Mouse (Mus musculus) megakaryocyte, embryonic 14.5 days (primary cell): Measurements from ENCODE around the gene Ift140.

ENCODE experiments used
- FLI1 ChIP-seq: IDR thresholded peaks from 2 replicates; pipeline ENCODE4 v1.6.1; 2012; ENCODE audit warnings: low read length, inconsistent platforms, mixed read lengths
- GATA1 ChIP-seq: IDR thresholded peaks from 3 replicates; pipeline ENCODE4 v1.6.1; 2012; ENCODE audit warnings: mixed read lengths, low read length, inconsistent platforms, borderline replicate concordance

GRCm38 (mm10) chr17:25007480-25007879, 8.4 kb upstream of the Ift140 start:
- no peak for TF ChIP-seq GATA1
- TF ChIP-seq FLI1: no peak
